Mouse (Mus musculus): ENCODE measurements around the gene Krt4.
A peak's percentile ranks its signal among the peaks of the same experiment; 100 is the strongest.

The Krt4 gene

GRCm38 (mm10) chr15:101924635-101925034, at the start of gene Krt4:
TSS of gene Krt4 (minus strand) at chr15:101924735.
- DNase-seq (ENCODE audit: low spot score in 2 of 2): no peak

GRCm38 (mm10) chr15:101973414-101974077, 49.0 kb upstream of the Krt4 start:
- DNase-seq (ENCODE audit: low spot score in 2 of 2): peak; percentile 96 to 98

- peak in 1 of 2 experiments; percentile 51 for DNase-seq (ENCODE audit: low spot score in 2 of 2)
These were observed 46.0 kb upstream of the Krt4 start for GRCm38 (mm10) chr15:101970536-101970935.

GRCm38 (mm10) chr15:101966808-101967207, 42.3 kb upstream of the Krt4 start:
- peak; percentile 71 to 84 for DNase-seq (ENCODE audit: low spot score in 2 of 2)

- no peak for DNase-seq (ENCODE audit: low spot score in 2 of 2)
These were observed 34.4 kb upstream of the Krt4 start for GRCm38 (mm10) chr15:101958891-101959290.

- DNase-seq (ENCODE audit: low spot score in 2 of 2): no peak
These were observed 29.7 kb upstream of the Krt4 start, which contains the start of gene Krt78 for GRCm38 (mm10) chr15:101954187-101954586. TSS of gene Krt78 (minus strand) at chr15:101954287.

- peak; percentile 38 to 45 for DNase-seq (ENCODE audit: low spot score in 2 of 2)
These were observed 28.4 kb upstream of the Krt4 start for GRCm38 (mm10) chr15:101952733-101953474.

GRCm38 (mm10) chr15:101945430-101945829, 20.9 kb upstream of the Krt4 start:
- no peak for DNase-seq (ENCODE audit: low spot score in 2 of 2)

- peak in 1 of 2 experiments; percentile 33 for DNase-seq (ENCODE audit: low spot score in 2 of 2)
These were observed 17.4 kb upstream of the Krt4 start for GRCm38 (mm10) chr15:101941948-101942347.

- no peak for DNase-seq (ENCODE audit: low spot score in 2 of 2)
These were observed 15.8 kb upstream of the Krt4 start, which contains the start of gene Krt79 for GRCm38 (mm10) chr15:101940274-101940829. TSS of gene Krt79 (minus strand) at chr15:101940324.

GRCm38 (mm10) chr15:101938600-101939308, 14.2 kb upstream of the Krt4 start:
- DNase-seq (ENCODE audit: low spot score in 2 of 2): peak; percentile 62 to 67

GRCm38 (mm10) chr15:101933024-101933423, 8.5 kb upstream of the Krt4 start:
- DNase-seq (ENCODE audit: low spot score in 2 of 2): no peak

GRCm38 (mm10) chr15:101929666-101930065, 5.1 kb upstream of the Krt4 start:
- DNase-seq (ENCODE audit: low spot score in 2 of 2): peak; percentile 66 to 77

- DNase-seq (ENCODE audit: low spot score in 2 of 2): peak in 1 of 2 experiments; percentile 55
These were observed 4.6 kb upstream of the Krt4 start for GRCm38 (mm10) chr15:101929087-101929486.

GRCm38 (mm10) chr15:101927340-101928080, 3.0 kb upstream of the Krt4 start:
- peak in 1 of 2 experiments; percentile 71 for DNase-seq (ENCODE audit: low spot score in 2 of 2)

GRCm38 (mm10) chr15:101925041-101925440, 506 bp upstream of the Krt4 start:
- DNase-seq (ENCODE audit: low spot score in 2 of 2): no peak

- no peak for DNase-seq (ENCODE audit: low spot score in 2 of 2)
These were observed 2.2 kb downstream of the Krt4 start for GRCm38 (mm10) chr15:101922296-101922695.

GRCm38 (mm10) chr15:101916072-101916471, 8.5 kb downstream of the Krt4 start:
- DNase-seq (ENCODE audit: low spot score in 2 of 2): no peak

- DNase-seq (ENCODE audit: low spot score in 2 of 2): no peak
These were observed 19.7 kb downstream of the Krt4 start for GRCm38 (mm10) chr15:101904849-101905248.

- peak; percentile 26 to 36 for DNase-seq (ENCODE audit: low spot score in 2 of 2)
These were observed 22.1 kb downstream of the Krt4 start for GRCm38 (mm10) chr15:101902171-101903149.

Data from urinary bladder, postnatal 36 days (tissue).